Comparison of ENCODE assay signal across 8 mouse cellular contexts in genomic region chr17:87446767-87447611, GRCm38 (mm10). TPM values are rescaled to one million over a fixed set of nuclear protein-coding genes. Genes with fewer than 3 reads are reported as not detected.
A peak's percentile ranks its signal among the peaks of the same experiment; 100 is the strongest.
DNase-seq lines count a peak whose midpoint lies in the region; ATAC-seq lines count a peak whose summit lies in the region.

Gene Calm2, minus strand, starts transcription at chr17:87446935.

- peak; percentile 93 for DNase-seq in MEL-GATA-1-ER (ENCODE audit: extremely low read depth, low read depth)
- peak; percentile 98 for DNase-seq in cerebellum, adult 8-10 months
- DNase-seq in forelimb bud, embryonic 11.5 days (ENCODE audit: low read depth, low spot score) = peak; percentile 96
- DNase-seq in layer of hippocampus, adult 9-10 months (ENCODE audit: low spot score) = peak; percentile 98
- DNase-seq in ovary, postnatal 10 days (ENCODE audit: low spot score) = peak; percentile 97
- peak; percentile 98 for DNase-seq in thymus, postnatal 10 days (ENCODE audit: low spot score in 2 of 2)

- peak; percentile 87 to 90 for ATAC-seq in hematopoietic stem cell, adult 5-6 weeks (replicated peaks in 1 of 2; ENCODE audit: insufficient read depth in 1 of 2, low FRiP score in 2 of 2, low TSS enrichment in 1 of 2, low read depth in 1 of 2, poor library complexity in 2 of 2, severe bottlenecking in 2 of 2)
- ATAC-seq in lung, embryonic 16.5 days (ENCODE audit: low read depth) = peak; percentile 93

- H3K9me3 ChIP-seq in lung, embryonic 16.5 days (ENCODE audit: control insufficient read depth, low read length) = no peaks in the 10 kb centered on the region

- H3K36me3 ChIP-seq in lung, embryonic 16.5 days (ENCODE audit: control insufficient read depth, insufficient read depth, low read length) = no peaks in the 10 kb centered on the region

- peak within 1 kb of the TSS; percentile 98 for H3K27ac ChIP-seq in lung, embryonic 16.5 days (ENCODE audit: low read length)

- peak within 1 kb of the TSS; percentile 94 for H3K4me3 ChIP-seq in lung, embryonic 16.5 days (ENCODE audit: low read length)

- 0% methylated on average over 62 of the region's 69 CpGs for WGBS in lung, embryonic 16.5 days

- peak within 1 kb of the TSS; percentile 81 for H3K4me2 ChIP-seq in lung, embryonic 16.5 days (ENCODE audit: low read depth, low read length)

- peaks cover 24% of the 10 kb centered on the region for H3K4me1 ChIP-seq in lung, embryonic 16.5 days (replicated peaks; ENCODE audit: control insufficient read depth, insufficient read depth, low read length)

- H3K27me3 ChIP-seq in lung, embryonic 16.5 days (ENCODE audit: control insufficient read depth, insufficient read depth, low read depth, low read length) = no peaks in the 10 kb centered on the region

- peak within 1 kb of the TSS; percentile 97 for H3K9ac ChIP-seq in lung, embryonic 16.5 days (ENCODE audit: low read length)

RNA-seq across cellular contexts. Expression of gene Calm2, which starts in this region (rescaled TPM):
- 1,542 and 1,560 TPM in 2 replicates for total RNA-seq in hematopoietic stem cell, adult 5-6 weeks (2017)
- polyA plus RNA-seq in lung, embryonic 16.5 days (2015; fragmentation: Nextera tagmentation; extraction: Ambion mirVana) = 1,010 and 1,035 TPM in 2 replicates

Comparison
In these comparisons a context has a peak if more than half of its experiments do, and no peak if none do; other contexts are left out.
1. Peak in every context shown above with its lines: DNase-seq, ATAC-seq, H3K4me3 ChIP-seq and H3K27ac ChIP-seq.